Mouse (Mus musculus): ENCODE measurements around the gene Isx.

- TF ChIP-seq CTCF (IDR thresholded peaks at IDR 0.05; ENCODE audit: insufficient read depth, low read length) (no peak), POLR2A (IDR thresholded peaks at IDR 0.05; ENCODE audit: borderline replicate concordance, extremely low read depth, low read depth, low read length) (no peak)
Observed at GRCm38 (mm10) chr8:74850971-74851370, 22.0 kb upstream of the Isx start.
